Mouse (Mus musculus) left cerebral cortex, adult 2 months (tissue): ENCODE measurements at regions not wholly inside any gene's neighbourhood (a gene's known extent, or its start where the extent isn't known, plus 50 kb on each side); places are given as distances from the start of the nearest gene placed in this dataset.

ENCODE experiments used
- DNase-seq, 2 experiments: peaks; one replicate each; pipeline ENCODE4 v3.0.0; 2021 to 2022; ENCODE audit warnings: low spot score in 2 of 2, mixed read lengths in 1 of 2; ENCODE audit errors: extremely low spot score in 1 of 2
- H3K27ac ChIP-seq: fragments of 200-600 bp; 2 replicates; pipeline ENCODE4 v1.8.1; 2022
- H3K4me3 ChIP-seq: fragments of 200-600 bp; 2 replicates; pipeline ENCODE4 v1.8.1; 2022
- CTCF ChIP-seq: fragments of 200-600 bp; IDR thresholded peaks from 2 replicates; pipeline ENCODE4 v1.8.1; 2022; ENCODE audit warnings: antibody characterized with exemption, mild to moderate bottlenecking, moderate library complexity
- intact Hi-C: fragments of 180-260 bp; cut with DNase I; formaldehyde crosslinking; loops from one replicate; pipeline ENCODE4 v1.15.1; 2025

DNA sequence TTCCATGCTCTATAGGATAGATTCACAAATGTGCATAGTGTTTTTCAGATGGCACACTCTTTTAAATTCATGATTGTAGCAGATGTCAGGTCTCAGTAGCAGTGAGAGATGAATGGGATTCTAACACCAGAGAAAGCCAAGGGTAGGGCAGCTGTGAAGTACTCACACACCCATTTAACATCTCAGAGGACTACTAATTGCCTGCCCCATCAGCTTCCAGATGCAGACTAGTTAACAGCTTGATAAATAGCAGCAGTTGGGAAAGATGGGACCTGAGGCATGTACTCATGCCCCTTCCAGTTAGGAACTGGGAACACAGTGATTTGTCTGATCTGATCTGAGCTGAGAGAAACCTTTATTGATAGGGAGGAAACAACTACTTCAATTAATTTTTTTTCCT, 737.0 kb downstream of the Nxph1 start:
- TF ChIP-seq CTCF, result no peak
- intact Hi-C loops, result no loop called here
- H3K4me3 ChIP-seq, result no peak overlapping the region
- no peak for DNase-seq
- no peak overlapping the region for H3K27ac ChIP-seq

DNA sequence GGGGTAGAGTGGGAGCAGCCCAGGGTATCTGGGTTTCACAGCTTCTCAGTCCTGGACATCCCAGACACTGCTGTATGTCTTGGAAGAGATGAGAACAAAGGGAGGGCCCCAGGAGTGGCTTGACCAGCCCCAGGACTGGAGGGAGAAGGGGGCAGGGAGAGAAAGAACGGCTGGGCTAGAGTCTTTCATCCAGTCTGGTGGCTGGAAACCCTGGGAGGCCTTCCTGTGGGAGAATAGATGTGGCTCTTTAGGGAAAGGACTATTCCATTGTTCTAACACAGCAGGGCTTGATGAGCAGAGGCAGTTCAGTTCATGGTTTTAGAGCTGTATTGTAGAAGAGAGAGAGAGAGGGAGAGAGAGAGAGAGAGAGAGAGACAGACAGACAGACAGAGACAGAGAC, 745.5 kb downstream of the Nxph1 start:
- H3K4me3 ChIP-seq, result no peak overlapping the region
- intact Hi-C loops, result no loop called here
- no peak for TF ChIP-seq CTCF
- no peak overlapping the region for H3K27ac ChIP-seq
- DNase-seq, result no peak

GRCm38 (mm10) chr6:9697698-9698097, 749.5 kb downstream of the Nxph1 start:
- no peak for TF ChIP-seq CTCF
- no peak for DNase-seq
- no peak overlapping the region for H3K4me3 ChIP-seq
- intact Hi-C loops, result no loop called here
- no peak overlapping the region for H3K27ac ChIP-seq

GRCm38 (mm10) chr6:9698193-9698592, 750.0 kb downstream of the Nxph1 start:
- intact Hi-C loops, result no loop called here
- no peak overlapping the region for H3K27ac ChIP-seq
- TF ChIP-seq CTCF, result no peak

More at GRCm38 (mm10) chr6:9698193-9698592, 750.0 kb downstream of the Nxph1 start:
- H3K4me3 ChIP-seq, result no peak overlapping the region
- no peak for DNase-seq
